Mouse (Mus musculus): ENCODE measurements around the gene Phldb2.

DNA sequence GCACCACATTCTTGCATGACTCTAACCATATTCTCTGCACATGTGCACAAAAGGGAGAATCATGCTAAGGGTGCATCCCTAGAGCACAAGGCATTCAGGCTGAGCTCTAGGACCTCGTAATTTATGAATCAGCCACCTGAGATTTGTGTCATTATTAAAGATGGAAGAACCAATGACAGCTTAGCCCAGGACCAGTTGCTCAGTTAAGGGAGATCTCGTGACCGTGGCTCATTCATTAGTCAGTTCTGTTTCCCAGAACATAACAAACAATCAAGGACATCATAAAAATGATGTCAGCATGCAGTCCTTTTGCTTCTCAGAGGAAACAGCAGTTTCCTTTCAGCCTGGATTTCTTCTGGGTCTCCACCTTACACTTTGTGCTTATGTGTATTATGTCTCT lies 7.6 kb upstream of the Phldb2 start:
- TF ChIP-seq ETS1 (conservative IDR thresholded peaks at IDR 0.05; ENCODE audit: low read depth, low read length) (no peak), MXI1 (IDR thresholded peaks at IDR 0.05; ENCODE audit: low read depth, low read length) (no peak), MAX (IDR thresholded peaks at IDR 0.05; ENCODE audit: low read length) (no peak), USF2 (conservative IDR thresholded peaks at IDR 0.05; ENCODE audit: low read depth, low read length) (no peak)
